Comparison of ENCODE assay signal across 22 mouse cellular contexts in the genomic region with DNA sequence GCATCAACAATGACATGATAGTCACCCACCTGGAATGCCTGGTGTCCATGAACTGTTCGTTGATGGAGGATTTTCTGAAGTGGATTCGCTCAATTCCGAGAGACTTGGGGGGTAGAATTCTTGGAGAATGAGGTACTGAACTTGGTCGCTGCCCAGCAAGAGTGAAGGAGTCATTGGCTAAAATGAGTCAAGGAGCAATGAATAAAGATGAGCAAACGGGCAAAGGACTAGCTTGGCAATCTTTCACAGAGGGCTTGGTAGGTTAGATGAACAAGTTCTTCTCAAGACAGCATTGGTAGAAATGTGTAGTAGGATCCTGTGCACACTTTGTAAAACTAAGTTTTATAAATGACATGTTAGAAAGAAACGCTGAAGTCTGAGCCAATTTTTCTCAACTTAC. TPM values are rescaled to one million over a fixed set of nuclear protein-coding genes. Genes with fewer than 3 reads are reported as not detected.
"Had no signal": no experiment of that assay in that cellular context is flagged by ENCODE, and none has a peak within 500 bp of the region (broad histone marks: within the 10 kb centered on the region; RNA-seq: fewer than 3 reads in every experiment).

No protein-coding gene starts in this region.

- ATAC-seq: liver, postnatal 0 days; lung, postnatal 0 days; midbrain, embryonic 13.5 days; midbrain, embryonic 15.5 days had no signal

- H3K4me1 ChIP-seq: lung, embryonic 15.5 days; midbrain, embryonic 13.5 days; midbrain, embryonic 15.5 days; neural tube, embryonic 12.5 days; stomach, embryonic 15.5 days had no signal

- H3K4me3 ChIP-seq: lung, embryonic 15.5 days; megakaryocyte, embryonic 14.5 days; midbrain, embryonic 13.5 days; midbrain, embryonic 15.5 days; neural tube, embryonic 12.5 days; stomach, embryonic 15.5 days had no signal

- H3K27ac ChIP-seq: lung, embryonic 15.5 days; macrophage; midbrain, embryonic 13.5 days; midbrain, embryonic 15.5 days; neural tube, embryonic 12.5 days; stomach, embryonic 15.5 days; stomach, postnatal 0 days had no signal

- H3K4me2 ChIP-seq: lung, embryonic 15.5 days; midbrain, embryonic 11.5 days; midbrain, embryonic 13.5 days; midbrain, embryonic 15.5 days; neural tube, embryonic 12.5 days; stomach, embryonic 15.5 days had no signal

- H3K27me3 ChIP-seq: lung, embryonic 15.5 days; megakaryocyte, embryonic 14.5 days; midbrain, embryonic 13.5 days; midbrain, embryonic 15.5 days; neural tube, embryonic 12.5 days; stomach, embryonic 15.5 days had no signal

- H3K9ac ChIP-seq: liver, postnatal 0 days; lung, embryonic 15.5 days; midbrain, embryonic 13.5 days; midbrain, embryonic 15.5 days; neural tube, embryonic 12.5 days; stomach, embryonic 15.5 days had no signal

- H3K9me3 ChIP-seq: lung, embryonic 15.5 days; megakaryocyte, embryonic 14.5 days; midbrain, embryonic 13.5 days; midbrain, embryonic 15.5 days; neural tube, embryonic 12.5 days; stomach, embryonic 15.5 days had no signal

- DNase-seq: liver, postnatal 0 days; lung, adult 2 months; lung, postnatal 14 days; lung, postnatal 36 days; right cerebral cortex, postnatal 14 days; thymus, postnatal 25 days; thymus, postnatal 4 days had no signal

RNA-seq across cellular contexts. Expression of a gene that starts 47.6 kb away (rescaled TPM):
- total RNA-seq: megakaryocyte progenitor cell, adult 5-6 weeks; midbrain, postnatal 0 days; monocyte, adult 5-6 weeks; neutrophil, adult 5-6 weeks had no signal
- polyA plus RNA-seq: macrophage; midbrain, embryonic 15.5 days; midbrain, postnatal 0 days; spleen, adult 2 months had no signal
